Mouse (Mus musculus): Measurements from ENCODE around the gene Vcp. TPM values are rescaled to one million over a fixed set of nuclear protein-coding genes. Genes with fewer than 3 reads are reported as not detected.
A peak's percentile ranks its signal among the peaks of the same experiment; 100 is the strongest.
"Not testable (repeated sequence)": the region's sequence is repeated elsewhere in the genome, so short reads cannot be mapped to it uniquely, and the experiment has no call there.

Gene Vcp
- 469 and 477 TPM in 2 replicates for polyA plus RNA-seq (2014; fragmentation: Nextera tagmentation; extraction: Ambion mirVana)

- H3K9me3 ChIP-seq (ENCODE audit: control insufficient read depth, low read length); H3K27me3 ChIP-seq (ENCODE audit: control insufficient read depth, insufficient read depth, low read length): not testable (repeated sequence)
- H3K27ac ChIP-seq (replicated peaks in 1 of 2; ENCODE audit: control insufficient read depth in 1 of 2, insufficient read depth in 1 of 2, low read depth in 2 of 2, low read length in 2 of 2) = peak within 1 kb of the TSS; percentile 97
- peak; percentile 97 for ATAC-seq (ENCODE audit: insufficient number of reproducible peaks, insufficient read depth, low FRiP score, low read depth)
- peak within 1 kb of the TSS; percentile 89 for H3K9ac ChIP-seq (ENCODE audit: low read length)
- H3K4me3 ChIP-seq (ENCODE audit: control insufficient read depth in 1 of 2, insufficient read depth in 1 of 2, low read depth in 1 of 2, low read length in 2 of 2) = peak within 1 kb of the TSS; percentile 66 to 90
- H3K36me3 ChIP-seq (ENCODE audit: control insufficient read depth, insufficient read depth, low read length) = peaks cover 21% of the 10 kb centered on the region
- H3K4me1 ChIP-seq (ENCODE audit: control insufficient read depth in 2 of 2, insufficient read depth in 2 of 2, low read length in 2 of 2) = peaks cover 4 to 19% of the 10 kb centered on the region in 2 experiments
- H3K4me2 ChIP-seq (ENCODE audit: low read length) = peak within 1 kb of the TSS; percentile 74
- WGBS = 1% methylated on average over 45 of the region's 56 CpGs
These were observed at the start of gene Vcp for GRCm38 (mm10) chr4:43000141-43000986. Gene Vcp (minus strand): TSS chr4:43000507.

- Histone ChIP-seq H3K27ac (replicated peaks in 1 of 2; ENCODE audit: control insufficient read depth in 1 of 2, insufficient read depth in 1 of 2, low read depth in 2 of 2, low read length in 2 of 2) (no peak overlapping the region), H3K9ac (ENCODE audit: low read length) (peak overlapping the region; percentile 25; the same call in 1 of the 2 replicates), H3K36me3 (ENCODE audit: control insufficient read depth, insufficient read depth, low read length) (no peaks in the 10 kb centered on the region), H3K9me3 (ENCODE audit: control insufficient read depth, low read length) (no peaks in the 10 kb centered on the region), H3K4me1 (ENCODE audit: control insufficient read depth in 2 of 2, insufficient read depth in 2 of 2, low read length in 2 of 2) (peaks cover 7 to 21% of the 10 kb centered on the region in 2 experiments), H3K4me3 (ENCODE audit: control insufficient read depth in 1 of 2, insufficient read depth in 1 of 2, low read depth in 1 of 2, low read length in 2 of 2) (no peak overlapping the region), H3K4me2 (ENCODE audit: low read length) (0 out of 2 replicates have a peak overlapping the region, but pooled peaks have one; percentile 78), H3K27me3 (ENCODE audit: control insufficient read depth, insufficient read depth, low read length) (no peaks in the 10 kb centered on the region)
- WGBS = 9% methylated on average over 5 of the region's 5 CpGs
- no peak for ATAC-seq (ENCODE audit: insufficient number of reproducible peaks, insufficient read depth, low FRiP score, low read depth)
These were observed 46.9 kb upstream of the Vcp start for GRCm38 (mm10) chr4:43047231-43047630.

- WGBS = 57% methylated on average over 5 of the region's 5 CpGs
- Histone ChIP-seq H3K9me3 (ENCODE audit: control insufficient read depth, low read length) (no peaks in the 10 kb centered on the region), H3K4me3 (ENCODE audit: control insufficient read depth in 1 of 2, insufficient read depth in 1 of 2, low read depth in 1 of 2, low read length in 2 of 2) (no peak overlapping the region), H3K36me3 (ENCODE audit: control insufficient read depth, insufficient read depth, low read length) (no peaks in the 10 kb centered on the region), H3K27me3 (ENCODE audit: control insufficient read depth, insufficient read depth, low read length) (no peaks in the 10 kb centered on the region), H3K4me1 (ENCODE audit: control insufficient read depth in 2 of 2, insufficient read depth in 2 of 2, low read length in 2 of 2) (peaks cover 7 to 21% of the 10 kb centered on the region in 2 experiments), H3K9ac (ENCODE audit: low read length) (no peak overlapping the region), H3K27ac (replicated peaks in 1 of 2; ENCODE audit: control insufficient read depth in 1 of 2, insufficient read depth in 1 of 2, low read depth in 2 of 2, low read length in 2 of 2) (no peak overlapping the region), H3K4me2 (ENCODE audit: low read length) (peak overlapping the region; percentile 78; the same call in 1 of the 2 replicates)
- ATAC-seq (ENCODE audit: insufficient number of reproducible peaks, insufficient read depth, low FRiP score, low read depth) = no peak
These were observed 46.3 kb upstream of the Vcp start for GRCm38 (mm10) chr4:43046607-43047006.

GRCm38 (mm10) chr4:43045659-43046302 is 45.5 kb upstream of the Vcp start, which contains the start of gene Fam214b:
Gene Fam214b (minus strand): TSS chr4:43046220.
- no peaks in the 10 kb centered on the region for H3K9me3 ChIP-seq (ENCODE audit: control insufficient read depth, low read length)
- H3K27ac ChIP-seq (replicated peaks in 1 of 2; ENCODE audit: control insufficient read depth in 1 of 2, insufficient read depth in 1 of 2, low read depth in 2 of 2, low read length in 2 of 2) = peak within 1 kb of the TSS; percentile 66 to 72
- H3K4me3 ChIP-seq (ENCODE audit: control insufficient read depth in 1 of 2, insufficient read depth in 1 of 2, low read depth in 1 of 2, low read length in 2 of 2) = peak within 1 kb of the TSS; percentile 57 to 79
- no peaks in the 10 kb centered on the region for H3K27me3 ChIP-seq (ENCODE audit: control insufficient read depth, insufficient read depth, low read length)
- peaks cover 9 to 21% of the 10 kb centered on the region in 2 experiments for H3K4me1 ChIP-seq (ENCODE audit: control insufficient read depth in 2 of 2, insufficient read depth in 2 of 2, low read length in 2 of 2)
- 1% methylated on average over 33 of the region's 33 CpGs for WGBS
- H3K9ac ChIP-seq (ENCODE audit: low read length) = peak within 1 kb of the TSS; percentile 67
- peak; percentile 89 for ATAC-seq (ENCODE audit: insufficient number of reproducible peaks, insufficient read depth, low FRiP score, low read depth)
- H3K4me2 ChIP-seq (ENCODE audit: low read length) = peak within 1 kb of the TSS; percentile 78
- H3K36me3 ChIP-seq (ENCODE audit: control insufficient read depth, insufficient read depth, low read length) = no peaks in the 10 kb centered on the region

GRCm38 (mm10) chr4:43045285-43045658 is 45.0 kb upstream of the Vcp start:
- Histone ChIP-seq H3K9ac (ENCODE audit: low read length) (peak overlapping the region; percentile 67), H3K27me3 (ENCODE audit: control insufficient read depth, insufficient read depth, low read length) (no peaks in the 10 kb centered on the region), H3K36me3 (ENCODE audit: control insufficient read depth, insufficient read depth, low read length) (no peaks in the 10 kb centered on the region), H3K4me3 (ENCODE audit: control insufficient read depth in 1 of 2, insufficient read depth in 1 of 2, low read depth in 1 of 2, low read length in 2 of 2) (peak overlapping the region; percentile 57), H3K4me2 (ENCODE audit: low read length) (peak overlapping the region; percentile 78), H3K9me3 (ENCODE audit: control insufficient read depth, low read length) (no peaks in the 10 kb centered on the region), H3K4me1 (ENCODE audit: control insufficient read depth in 2 of 2, insufficient read depth in 2 of 2, low read length in 2 of 2) (peaks cover 10 to 25% of the 10 kb centered on the region in 2 experiments), H3K27ac (replicated peaks in 1 of 2; ENCODE audit: control insufficient read depth in 1 of 2, insufficient read depth in 1 of 2, low read depth in 2 of 2, low read length in 2 of 2) (peak overlapping the region in 1 of 2 experiments; percentile 50; a peak in 2 of 4 replicates)
- ATAC-seq (ENCODE audit: insufficient number of reproducible peaks, insufficient read depth, low FRiP score, low read depth) = 0 out of 2 replicates have a peak, but pooled peaks have one; percentile 0
- 11% methylated on average over 13 of the region's 13 CpGs for WGBS

GRCm38 (mm10) chr4:43044673-43045072 is 44.4 kb upstream of the Vcp start:
- Histone ChIP-seq H3K9ac (ENCODE audit: low read length) (peak overlapping the region; percentile 67), H3K9me3 (ENCODE audit: control insufficient read depth, low read length) (no peaks in the 10 kb centered on the region), H3K36me3 (ENCODE audit: control insufficient read depth, insufficient read depth, low read length) (no peaks in the 10 kb centered on the region), H3K4me2 (ENCODE audit: low read length) (peak overlapping the region; percentile 78), H3K27ac (replicated peaks in 1 of 2; ENCODE audit: control insufficient read depth in 1 of 2, insufficient read depth in 1 of 2, low read depth in 2 of 2, low read length in 2 of 2) (peak overlapping the region; percentile 29 to 74), H3K4me1 (ENCODE audit: control insufficient read depth in 2 of 2, insufficient read depth in 2 of 2, low read length in 2 of 2) (peaks cover 10 to 25% of the 10 kb centered on the region in 2 experiments), H3K4me3 (ENCODE audit: control insufficient read depth in 1 of 2, insufficient read depth in 1 of 2, low read depth in 1 of 2, low read length in 2 of 2) (peak overlapping the region in 1 of 2 experiments; percentile 57; a peak in 2 of 4 replicates), H3K27me3 (ENCODE audit: control insufficient read depth, insufficient read depth, low read length) (no peaks in the 10 kb centered on the region)
- WGBS = 34% methylated on average over 4 of the region's 4 CpGs
- no peak for ATAC-seq (ENCODE audit: insufficient number of reproducible peaks, insufficient read depth, low FRiP score, low read depth)

GRCm38 (mm10) chr4:43043644-43044357 is 43.5 kb upstream of the Vcp start:
- peak overlapping the region; percentile 67 for H3K9ac ChIP-seq (ENCODE audit: low read length)
- peak overlapping the region; percentile 13 to 22; a peak in 2 of 4 replicates for H3K4me3 ChIP-seq (ENCODE audit: control insufficient read depth in 1 of 2, insufficient read depth in 1 of 2, low read depth in 1 of 2, low read length in 2 of 2)
- WGBS = 19% methylated on average over 7 of the region's 7 CpGs
- H3K9me3 ChIP-seq (ENCODE audit: control insufficient read depth, low read length) = no peaks in the 10 kb centered on the region
- peak overlapping the region; percentile 78 for H3K4me2 ChIP-seq (ENCODE audit: low read length)
- peaks cover 15 to 33% of the 10 kb centered on the region in 2 experiments for H3K4me1 ChIP-seq (ENCODE audit: control insufficient read depth in 2 of 2, insufficient read depth in 2 of 2, low read length in 2 of 2)
- ATAC-seq (ENCODE audit: insufficient number of reproducible peaks, insufficient read depth, low FRiP score, low read depth) = peak; percentile 11; the same call in 1 of the 2 replicates
- H3K27ac ChIP-seq (replicated peaks in 1 of 2; ENCODE audit: control insufficient read depth in 1 of 2, insufficient read depth in 1 of 2, low read depth in 2 of 2, low read length in 2 of 2) = peak overlapping the region; percentile 29 to 74
- no peaks in the 10 kb centered on the region for H3K27me3 ChIP-seq (ENCODE audit: control insufficient read depth, insufficient read depth, low read length)
- no peaks in the 10 kb centered on the region for H3K36me3 ChIP-seq (ENCODE audit: control insufficient read depth, insufficient read depth, low read length)
